Mouse (Mus musculus): ENCODE data around the gene Gm8871. TPM values are rescaled to one million over a fixed set of nuclear protein-coding genes. Genes with fewer than 3 reads are reported as not detected.
"Not testable (repeated sequence)": the region's sequence is repeated elsewhere in the genome, so short reads cannot be mapped to it uniquely, and the experiment has no call there.

The Gm8871 gene
- total RNA-seq (2014; rRNA removed), result not detected in 2 replicates
- not detected in 2 replicates for polyA plus RNA-seq (2015; fragmentation: Nextera tagmentation; extraction: Ambion mirVana)

GRCm38 (mm10) chr5:10947505-10947904 lies at the start of gene Gm8871, which contains the start of gene Gm8857:
Gm8871 (plus strand) TSS chr5:10947805.
Gm8857 (plus strand) TSS chr5:10947807.
- not testable (repeated sequence) for H3K27ac ChIP-seq; H3K9me3 ChIP-seq (ENCODE audit: low read length); H3K9ac ChIP-seq (replicated peaks; ENCODE audit: low read length); H3K36me3 ChIP-seq (ENCODE audit: insufficient read depth, low read length); H3K4me3 ChIP-seq (ENCODE audit: low read length); H3K4me1 ChIP-seq (ENCODE audit: insufficient read depth, low read length); H3K4me2 ChIP-seq (ENCODE audit: low read depth, low read length); ATAC-seq; H3K27me3 ChIP-seq (ENCODE audit: insufficient read depth, low read length); DNase-seq (ENCODE audit: low spot score)
- 42% methylated on average over 2 of the region's 3 CpGs for WGBS

DNA sequence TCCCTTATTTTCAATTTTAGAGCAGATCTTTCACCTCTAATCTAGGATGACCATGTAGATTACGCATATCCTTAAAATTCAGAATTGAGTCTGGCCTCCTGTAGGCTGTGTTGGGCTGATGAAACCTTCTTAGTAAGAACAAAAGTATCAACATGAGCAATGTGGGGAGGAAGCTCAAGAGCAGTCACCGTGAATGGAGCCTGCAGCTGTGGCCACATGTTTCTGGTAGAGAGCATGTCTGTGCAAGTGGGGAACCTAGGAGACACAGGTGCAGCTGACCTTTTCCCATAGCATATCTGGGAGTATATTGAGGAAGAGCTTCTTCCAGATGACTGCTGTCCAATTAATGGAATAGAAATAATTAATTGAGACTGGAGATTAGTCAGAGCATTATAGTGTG lies 5.9 kb downstream of the Gm8871 start:
- H3K9ac ChIP-seq (replicated peaks; ENCODE audit: low read length); DNase-seq (ENCODE audit: low spot score): not testable (repeated sequence)
- WGBS, result 94% methylated on average over 2 of the region's 2 CpGs

DNA sequence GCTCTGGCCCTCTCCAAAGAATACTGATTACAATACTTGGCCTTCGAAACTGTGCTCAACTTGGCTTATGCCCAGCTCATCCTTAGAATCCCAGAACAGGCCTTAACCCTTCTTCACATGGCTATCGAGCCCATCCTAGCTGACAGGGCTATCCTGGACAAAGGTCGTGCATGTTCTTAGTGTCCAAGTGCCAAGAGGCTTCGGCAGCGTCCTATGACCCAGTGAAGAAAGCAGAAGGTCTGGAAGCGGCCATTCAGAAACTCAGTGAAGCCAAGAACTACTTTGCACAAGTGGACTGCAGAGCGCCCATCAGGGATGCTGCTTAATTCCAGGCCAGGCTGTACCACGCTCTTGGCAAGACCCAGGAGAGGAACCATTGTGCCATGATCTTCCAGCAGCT lies 10.5 kb downstream of the Gm8871 start:
- H3K9me3 ChIP-seq (ENCODE audit: low read length); H3K36me3 ChIP-seq (ENCODE audit: insufficient read depth, low read length); H3K27ac ChIP-seq; ATAC-seq; DNase-seq (ENCODE audit: low spot score); H3K27me3 ChIP-seq (ENCODE audit: insufficient read depth, low read length); H3K4me1 ChIP-seq (ENCODE audit: insufficient read depth, low read length); H3K4me3 ChIP-seq (ENCODE audit: low read length); H3K4me2 ChIP-seq (ENCODE audit: low read depth, low read length); H3K9ac ChIP-seq (replicated peaks; ENCODE audit: low read length): not testable (repeated sequence)
- WGBS, result 81% methylated on average over 5 of the region's 8 CpGs

More for the DNA sequence above, 5.9 kb downstream of the Gm8871 start:
- not testable (repeated sequence) for H3K27ac ChIP-seq; ATAC-seq; H3K36me3 ChIP-seq (ENCODE audit: insufficient read depth, low read length); H3K4me2 ChIP-seq (ENCODE audit: low read depth, low read length); H3K27me3 ChIP-seq (ENCODE audit: insufficient read depth, low read length); H3K9me3 ChIP-seq (ENCODE audit: low read length); H3K4me3 ChIP-seq (ENCODE audit: low read length); H3K4me1 ChIP-seq (ENCODE audit: insufficient read depth, low read length)

Other genes starting within 250 kb of the Gm8871 start
- gene Gm8857, start within 50 bp of the Gm8871 start, total RNA-seq (2014; rRNA removed), result not detected in 2 replicates
- gene Gm8857, start within 50 bp of the Gm8871 start, polyA plus RNA-seq (2015; fragmentation: Nextera tagmentation; extraction: Ambion mirVana), result not detected in 2 replicates
- gene Gm8879, start 179.8 kb downstream of the Gm8871 start, total RNA-seq (2014; rRNA removed), result not detected in 2 replicates
- gene Gm8879, start 179.8 kb downstream of the Gm8871 start, polyA plus RNA-seq (2015; fragmentation: Nextera tagmentation; extraction: Ambion mirVana), result not detected in 2 replicates
- gene Gm5861, start 235.3 kb downstream of the Gm8871 start, total RNA-seq (2014; rRNA removed), result not detected in 2 replicates
- not detected in 2 replicates for gene Gm5861, start 235.3 kb downstream of the Gm8871 start, polyA plus RNA-seq (2015; fragmentation: Nextera tagmentation; extraction: Ambion mirVana)

Measured in hindbrain, postnatal 0 days (tissue).